Mouse (Mus musculus) heart, embryonic 10.5 days (tissue): ENCODE results near the gene Tefm. TPM values are rescaled to one million over a fixed set of nuclear protein-coding genes. Genes with fewer than 3 reads are reported as not detected.

Source experiments
- DNase-seq: peaks from one replicate; pipeline ENCODE4 v3.0.0-alpha.2; 2017; ENCODE audit warnings: low spot score
- H3K27ac ChIP-seq: fragments of 300-500 bp; sonication (generic); 2 replicates; pipeline ENCODE4 v1.5.1; 2016; ENCODE audit warnings: mild to moderate bottlenecking
- H3K27me3 ChIP-seq: fragments of 300-500 bp; sonication (generic); 2 replicates; pipeline ENCODE4 v1.6.1; 2016; ENCODE audit warnings: mild to moderate bottlenecking; ENCODE audit not compliant: poor library complexity, insufficient read depth, severe bottlenecking
- H3K36me3 ChIP-seq: fragments of 300-500 bp; sonication (generic); 2 replicates; pipeline ENCODE4 v1.6.1; 2016; ENCODE audit warnings: mild to moderate bottlenecking, moderate library complexity
- H3K4me1 ChIP-seq: fragments of 300-500 bp; sonication (generic); 2 replicates; pipeline ENCODE4 v1.6.1; 2016; ENCODE audit warnings: mild to moderate bottlenecking
- H3K4me3 ChIP-seq: fragments of 300-500 bp; sonication (generic); 2 replicates; pipeline ENCODE4 v1.5.1; 2016; ENCODE audit warnings: mild to moderate bottlenecking, moderate library complexity
- H3K9me3 ChIP-seq: fragments of 300-500 bp; sonication (generic); 2 replicates; pipeline ENCODE4 v1.6.1; 2016; ENCODE audit warnings: mild to moderate bottlenecking, moderate library complexity
- WGBS: fragments of 180-500 bp; shearing (Covaris S2); methylation state at CpG from one replicate; pipeline ENCODE4 v1.1.7; 2016; 5-methylcytosine and 5-hydroxymethylcytosine counted together
- polyA plus RNA-seq: library from polyadenylated mRNA; unstranded; fragments of >200 nt; fragmentation: Nextera tagmentation; extraction: Ambion mirVana; gene quantifications from 2 replicates; pipeline ENCODE4 v1.2.1, GENCODE M21; 2016

Gene Tefm
- polyA plus RNA-seq, 1 experiment from 2014 or later, result 35.4 TPM

DNA sequence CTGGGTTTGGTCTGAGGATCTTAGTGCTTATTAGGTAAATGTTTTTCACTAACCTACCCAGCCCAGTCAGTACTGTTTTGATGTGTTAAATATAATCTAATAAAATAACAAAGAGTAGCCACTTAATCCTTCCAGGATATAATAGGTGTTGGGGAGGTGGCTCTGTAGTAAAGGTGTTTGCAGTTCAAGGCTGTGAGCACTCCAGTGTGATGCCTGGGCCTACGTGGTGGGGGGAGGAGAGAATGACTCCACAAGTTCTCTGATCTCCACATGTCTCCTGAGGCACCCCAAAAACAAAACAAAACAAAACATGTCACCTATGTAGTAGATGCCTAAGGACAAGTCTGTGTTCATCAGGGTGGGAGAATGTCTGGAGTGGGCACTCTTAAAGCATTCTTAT lies 9.9 kb downstream of the Tefm start:
- Histone ChIP-seq H3K4me3 (no peak overlapping the region), H3K9me3 (no peaks in the 10 kb centered on the region), H3K27ac (no peak overlapping the region), H3K4me1 (no peaks in the 10 kb centered on the region), H3K27me3 (no peaks in the 10 kb centered on the region), H3K36me3 (peaks cover 73% of the 10 kb centered on the region)
- no peak for DNase-seq
- 78% methylated on average over 1 of the region's 1 CpGs for WGBS

DNA sequence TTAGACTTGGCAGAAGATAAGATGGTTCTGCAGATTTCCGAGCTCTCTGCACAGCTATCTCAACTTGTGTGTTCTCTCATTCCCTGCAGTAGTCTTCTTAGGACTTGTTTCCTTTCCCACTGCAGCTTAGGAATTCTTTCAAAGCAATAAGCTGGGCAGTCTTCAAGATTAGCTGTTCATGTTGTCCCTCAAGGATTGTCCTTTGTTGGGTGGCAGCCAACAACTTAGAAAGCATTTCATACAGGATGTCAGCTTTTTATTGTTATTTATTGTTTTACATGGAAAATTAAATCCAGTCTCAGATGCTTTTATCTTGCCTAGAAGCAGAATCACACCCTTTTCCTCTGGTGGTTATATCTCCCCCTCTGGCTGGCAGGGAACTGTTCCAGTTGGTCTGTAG lies 25.6 kb downstream of the Tefm start:
- H3K36me3 ChIP-seq, result peaks cover 80% of the 10 kb centered on the region
- no peak overlapping the region for H3K4me3 ChIP-seq
- H3K27ac ChIP-seq, result no peak overlapping the region
- H3K4me1 ChIP-seq, result no peaks in the 10 kb centered on the region
- 72% methylated on average over 1 of the region's 1 CpGs for WGBS
- DNase-seq, result no peak
- H3K27me3 ChIP-seq, result no peaks in the 10 kb centered on the region
- H3K9me3 ChIP-seq, result no peaks in the 10 kb centered on the region

DNA sequence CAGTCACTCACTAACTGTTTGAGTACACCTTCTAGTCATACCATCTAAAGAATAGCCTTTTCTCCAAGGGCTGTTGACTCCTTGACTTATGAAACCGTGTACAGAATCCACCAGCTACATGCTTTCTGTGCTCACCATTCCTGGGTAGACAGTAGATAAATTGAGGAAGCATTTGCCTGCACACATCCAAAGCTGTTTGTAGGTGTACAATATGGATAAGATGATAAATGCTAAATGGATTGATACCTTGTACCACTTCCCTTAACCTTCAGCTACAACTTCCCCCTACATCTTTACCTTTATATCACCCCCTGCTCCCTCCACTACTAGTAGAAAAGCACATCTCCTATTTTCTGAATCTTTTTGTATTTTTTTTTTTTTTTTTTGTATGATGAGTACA lies 37.6 kb downstream of the Tefm start:
- Histone ChIP-seq H3K27me3 (no peaks in the 10 kb centered on the region), H3K27ac (no peak overlapping the region), H3K36me3 (peaks cover 62% of the 10 kb centered on the region), H3K9me3 (no peaks in the 10 kb centered on the region), H3K4me1 (no peaks in the 10 kb centered on the region), H3K4me3 (no peak overlapping the region)
- no peak for DNase-seq
- 83% methylated on average over 1 of the region's 1 CpGs for WGBS

GRCm38 (mm10) chr11:80101298-80101697 lies 40.7 kb downstream of the Tefm start:
- Histone ChIP-seq H3K36me3 (peaks cover 67% of the 10 kb centered on the region), H3K9me3 (no peaks in the 10 kb centered on the region), H3K27ac (no peak overlapping the region), H3K4me1 (no peaks in the 10 kb centered on the region), H3K4me3 (no peak overlapping the region), H3K27me3 (no peaks in the 10 kb centered on the region)
- no peak for DNase-seq
- 76% methylated on average over 6 of the region's 6 CpGs for WGBS

GRCm38 (mm10) chr11:80098444-80099056 lies 43.4 kb downstream of the Tefm start:
- Histone ChIP-seq H3K9me3 (no peaks in the 10 kb centered on the region), H3K4me1 (no peaks in the 10 kb centered on the region), H3K36me3 (peaks cover 76% of the 10 kb centered on the region), H3K27me3 (no peaks in the 10 kb centered on the region), H3K27ac (no peak overlapping the region), H3K4me3 (no peak overlapping the region)
- no peak for DNase-seq
- 90% methylated on average over 3 of the region's 3 CpGs for WGBS

GRCm38 (mm10) chr11:80090555-80091164 lies 51.3 kb downstream of the Tefm start:
- no peak for DNase-seq
- Histone ChIP-seq H3K9me3 (no peaks in the 10 kb centered on the region), H3K4me3 (peak overlapping the region; percentile 100), H3K27me3 (no peaks in the 10 kb centered on the region), H3K27ac (no peak overlapping the region), H3K36me3 (peaks cover 15% of the 10 kb centered on the region; the same call in 1 of the 2 replicates), H3K4me1 (peaks cover 5% of the 10 kb centered on the region; the same call in 1 of the 2 replicates)
- 62% methylated on average over 3 of the region's 3 CpGs for WGBS

GRCm38 (mm10) chr11:80089817-80090214 lies 52.2 kb downstream of the Tefm start:
- Histone ChIP-seq H3K4me3 (peak overlapping the region; percentile 100), H3K27me3 (no peaks in the 10 kb centered on the region), H3K9me3 (no peaks in the 10 kb centered on the region), H3K4me1 (peaks cover 11% of the 10 kb centered on the region; the same call in 1 of the 2 replicates), H3K27ac (peak overlapping the region; percentile 95), H3K36me3 (peaks cover 8% of the 10 kb centered on the region; the same call in 1 of the 2 replicates)
- no peak for DNase-seq
- under 1% methylated on average over 14 of the region's 14 CpGs for WGBS

- H3K4me1 ChIP-seq, result peaks cover 11% of the 10 kb centered on the region; the same call in 1 of the 2 replicates
- H3K4me3 ChIP-seq, result peak within 1 kb of the TSS; percentile 100
- peak within 1 kb of the TSS; percentile 95 for H3K27ac ChIP-seq
- WGBS, result 4% methylated on average over 57 of the region's 57 CpGs
- H3K27me3 ChIP-seq, result no peaks in the 10 kb centered on the region
- H3K9me3 ChIP-seq, result no peaks in the 10 kb centered on the region
- H3K36me3 ChIP-seq, result peaks cover 3% of the 10 kb centered on the region; the same call in 1 of the 2 replicates
- peak; percentile 90 for DNase-seq
Measured at GRCm38 (mm10) chr11:80088917-80089816, 52.8 kb downstream of the Tefm start, which contains the start of gene Atad5. TSS of gene Atad5 (plus strand) at chr11:80089400.

- no peaks in the 10 kb centered on the region for H3K36me3 ChIP-seq
- peak; percentile 91 for DNase-seq
- H3K27me3 ChIP-seq, result no peaks in the 10 kb centered on the region
- H3K27ac ChIP-seq, result no peak overlapping the region
- H3K9me3 ChIP-seq, result no peaks in the 10 kb centered on the region
- peaks cover 9% of the 10 kb centered on the region; the same call in 1 of the 2 replicates for H3K4me1 ChIP-seq
- 15% methylated on average over 5 of the region's 5 CpGs for WGBS
- H3K4me3 ChIP-seq, result no peak overlapping the region
Measured at GRCm38 (mm10) chr11:80086844-80087243, 55.1 kb downstream of the Tefm start.

Other genes with a start within 250 kb of the Tefm start
- gene Utp6, start 179.8 kb downstream of the Tefm start, polyA plus RNA-seq, result 42.0 and 49.5 TPM in 2 replicates
- 16.0 and 20.1 TPM in 2 replicates for gene Suz12, start 149.1 kb downstream of the Tefm start, polyA plus RNA-seq
- gene Crlf3, start 61.2 kb downstream of the Tefm start, polyA plus RNA-seq, result 48.1 and 57.5 TPM in 2 replicates
- 8.4 and 11.0 TPM in 2 replicates for gene Atad5, start 52.8 kb downstream of the Tefm start, polyA plus RNA-seq
- gene Adap2, start 11.9 kb upstream of the Tefm start, polyA plus RNA-seq, result 0.18 and 0.46 TPM in 2 replicates
- 8.8 and 9.4 TPM in 2 replicates for gene Rnf135, start 41.7 kb upstream of the Tefm start, polyA plus RNA-seq
- gene Rhot1, start 66.8 kb upstream of the Tefm start, polyA plus RNA-seq, result 57.0 and 63.2 TPM in 2 replicates
- 0.39 and 1.2 TPM in 2 replicates for gene Rhbdl3, start 158.7 kb upstream of the Tefm start, polyA plus RNA-seq
- gene 5730455P16Rik, start 235.9 kb upstream of the Tefm start, polyA plus RNA-seq, result 15.0 and 17.2 TPM in 2 replicates
- gene Zfp207, start 241.1 kb upstream of the Tefm start, polyA plus RNA-seq, result 191 and 222 TPM in 2 replicates